Mouse (Mus musculus) layer of hippocampus, adult 11-12 months (tissue): ENCODE data around the gene Kalrn.

Experiments
- DNase-seq: peaks from one replicate; pipeline ENCODE4 v3.0.0; 2022; ENCODE audit warnings: low spot score

The Kalrn gene

DNA sequence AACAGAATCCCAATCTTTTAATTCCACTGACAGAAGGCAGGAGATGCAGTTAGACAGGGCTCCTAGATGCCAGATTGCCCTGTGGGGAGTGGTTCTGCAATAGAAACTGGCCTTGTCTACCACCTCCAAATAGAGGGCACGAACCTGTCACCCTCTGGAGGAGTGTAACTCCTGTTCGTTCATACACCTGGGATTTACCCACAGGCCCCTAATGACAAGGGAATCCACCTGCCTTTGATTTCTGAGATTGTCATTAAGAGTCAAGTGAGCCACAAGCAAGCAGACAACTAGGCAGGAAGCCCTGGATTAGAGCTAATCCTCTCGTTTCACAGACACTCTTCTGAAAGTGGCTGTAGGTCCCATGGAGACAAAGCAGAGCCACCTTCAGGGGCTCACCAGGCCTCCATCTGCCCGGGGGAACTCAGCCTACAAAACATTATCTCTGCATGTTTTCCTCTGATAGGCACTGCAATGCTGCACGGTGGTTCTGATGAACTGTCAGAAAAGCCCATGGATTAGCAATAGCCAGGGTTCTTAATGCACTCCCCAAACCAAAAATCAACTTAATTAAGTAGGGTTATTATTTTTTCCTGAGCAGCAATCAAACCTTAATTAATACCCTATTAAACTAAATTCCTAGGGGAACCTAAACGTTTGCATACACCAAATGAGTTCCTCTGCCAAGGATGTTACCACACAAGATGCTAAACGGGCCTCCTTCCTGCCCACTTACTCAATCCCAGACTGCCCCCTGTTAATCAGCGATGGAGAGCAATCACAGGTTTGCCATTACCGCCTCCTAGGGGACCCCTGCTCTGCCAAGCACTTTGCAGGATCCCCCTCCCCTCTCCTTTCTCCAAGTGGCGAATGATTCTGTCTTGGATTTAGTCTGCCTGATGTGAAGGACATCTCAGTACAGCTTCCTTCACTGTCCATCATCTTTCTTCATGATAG, 312.1 kb downstream of the Kalrn start:
- no peak for DNase-seq

DNA sequence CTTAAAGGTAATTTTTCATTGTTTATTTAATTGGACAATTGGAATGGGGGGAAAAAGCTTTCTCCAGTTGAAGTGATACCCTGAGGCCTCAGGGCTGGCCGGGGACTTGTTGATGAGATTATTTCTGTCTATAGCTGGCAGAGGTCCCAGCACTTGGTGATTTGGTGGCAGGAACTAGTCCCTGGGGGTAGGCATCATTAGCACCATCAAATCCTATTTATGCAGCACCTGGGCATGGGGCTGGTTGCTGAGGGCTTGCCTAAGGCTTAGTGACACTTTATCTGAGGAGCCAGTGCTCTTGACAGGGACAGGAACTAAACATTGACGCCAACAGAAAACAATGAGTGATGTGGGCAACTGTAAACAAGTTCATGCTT, 318.7 kb downstream of the Kalrn start:
- no peak for DNase-seq

DNA sequence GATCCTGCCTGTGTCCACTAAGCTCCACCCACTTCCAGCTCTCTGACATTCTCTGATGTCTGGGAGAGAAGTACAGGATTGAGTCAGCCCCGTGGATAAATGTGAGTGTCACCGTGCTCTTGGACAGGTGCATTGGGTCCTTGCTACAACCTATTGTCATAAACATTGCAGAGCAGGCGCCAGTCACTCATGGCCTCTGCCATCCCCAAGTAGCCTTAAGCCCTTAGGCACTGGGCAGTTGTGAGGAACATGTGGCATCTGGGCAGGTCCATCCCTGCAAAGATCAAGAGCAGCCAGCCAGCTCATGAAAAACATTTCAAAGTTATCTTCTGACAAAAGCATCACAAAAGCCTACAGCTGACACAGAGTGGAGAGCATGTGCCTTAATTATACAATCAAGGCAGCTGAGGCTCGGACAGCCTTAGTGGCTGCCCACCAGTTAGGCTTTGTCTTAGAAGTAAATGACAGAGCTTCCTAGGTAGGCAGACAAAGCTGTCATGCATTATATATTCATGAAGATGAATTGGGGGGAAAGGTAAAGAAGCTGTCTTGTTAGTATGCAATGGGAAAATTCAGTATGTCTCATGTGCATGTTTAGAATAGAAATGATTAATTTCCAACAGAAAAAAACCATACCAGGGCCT, 319.2 kb downstream of the Kalrn start:
- DNase-seq: no peak

DNA sequence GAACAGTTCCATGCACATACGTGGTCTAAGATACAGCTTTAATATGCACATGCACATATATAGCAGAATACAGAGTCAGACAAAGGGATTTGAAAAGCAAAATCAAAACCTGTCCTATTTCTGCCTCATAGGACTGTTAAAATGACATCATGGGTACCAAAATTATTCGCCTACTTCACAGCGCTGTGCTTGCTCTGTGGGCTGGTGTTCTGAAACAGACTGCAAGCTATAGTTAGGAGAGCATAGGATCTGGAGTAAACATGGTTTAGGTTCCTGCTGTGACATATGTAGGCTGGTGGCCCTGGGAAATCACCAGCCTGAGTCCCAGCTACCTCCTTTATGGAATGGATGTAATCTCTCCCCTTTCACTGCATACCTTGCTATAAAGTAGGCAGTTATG, 320.7 kb downstream of the Kalrn start:
- no peak for DNase-seq

DNA sequence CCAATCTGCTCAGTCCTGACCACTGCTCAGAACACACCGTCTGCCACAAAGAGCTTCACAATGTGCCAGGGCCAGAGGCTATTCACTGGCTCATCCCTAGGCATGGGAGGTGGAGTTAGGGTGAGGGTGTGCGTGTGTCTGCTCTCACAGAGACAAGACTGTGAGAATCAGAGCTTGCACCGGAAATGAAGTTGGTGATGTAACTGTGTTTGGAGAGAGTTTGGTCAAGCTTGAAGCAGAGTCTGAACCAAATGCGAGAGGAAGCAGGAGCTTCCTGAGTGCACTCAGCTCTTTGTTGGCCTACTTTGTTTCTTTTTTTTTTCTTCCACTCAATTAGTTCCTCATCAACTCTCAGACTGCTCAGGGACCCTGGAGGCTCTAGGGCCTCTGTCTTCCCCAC, 325.1 kb downstream of the Kalrn start:
- no peak for DNase-seq

DNA sequence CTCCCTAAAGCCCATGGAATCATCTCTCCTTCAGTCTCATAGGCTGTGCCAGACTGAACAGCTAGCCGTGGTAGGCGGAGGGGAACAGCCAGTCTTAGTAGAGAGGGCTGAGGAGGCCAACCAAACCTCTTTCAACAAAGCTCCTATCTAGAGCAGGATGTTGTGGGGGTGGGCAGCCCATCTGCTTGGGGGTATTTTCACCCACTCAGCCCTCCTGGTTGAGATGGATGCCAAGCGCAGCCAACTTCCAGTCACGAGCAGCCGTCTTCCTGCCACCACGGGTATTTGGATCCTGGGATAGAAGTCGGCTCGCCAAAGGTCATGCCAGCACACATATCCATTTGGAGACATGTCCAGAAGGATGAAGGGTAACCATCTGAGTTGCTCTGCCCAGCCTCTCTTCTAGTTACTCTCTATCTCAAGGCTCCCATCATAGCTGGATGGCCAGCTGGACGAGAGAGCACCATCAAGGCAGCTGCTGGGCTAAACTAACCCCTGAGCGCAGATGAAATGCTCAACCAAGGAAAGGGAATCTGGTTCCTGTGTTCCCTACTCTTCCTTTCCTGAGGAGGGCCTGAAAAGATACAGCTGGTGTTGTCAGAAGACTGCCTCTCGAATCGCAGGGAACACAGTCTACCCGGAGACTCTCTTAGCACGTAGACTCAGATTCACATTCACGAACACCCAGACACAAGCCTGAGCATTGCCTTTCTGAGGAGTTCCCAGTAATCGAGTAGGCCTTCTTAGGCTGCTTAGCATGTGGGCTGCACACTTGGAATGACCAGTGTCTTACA, 331.2 kb downstream of the Kalrn start:
- peak; percentile 90 for DNase-seq

DNA sequence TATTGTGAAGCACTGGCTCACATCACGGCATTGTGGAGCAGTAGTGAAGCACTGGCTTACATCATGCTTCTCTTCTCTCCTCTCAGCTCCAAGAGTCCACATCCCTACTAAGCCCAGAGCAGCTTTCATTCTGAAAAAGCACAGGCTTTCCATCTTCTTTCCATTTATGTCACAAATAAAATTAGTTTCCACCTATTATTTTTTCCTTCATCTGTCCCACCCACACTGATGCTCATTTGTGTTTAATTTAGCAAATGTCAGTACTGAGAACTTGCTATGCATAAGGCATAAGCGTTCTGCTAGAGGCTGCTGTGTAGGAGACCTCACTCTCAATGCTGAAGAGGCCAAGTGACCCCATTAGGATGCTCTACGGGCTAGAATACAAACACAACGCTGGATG, 333.7 kb downstream of the Kalrn start:
- DNase-seq: no peak

DNA sequence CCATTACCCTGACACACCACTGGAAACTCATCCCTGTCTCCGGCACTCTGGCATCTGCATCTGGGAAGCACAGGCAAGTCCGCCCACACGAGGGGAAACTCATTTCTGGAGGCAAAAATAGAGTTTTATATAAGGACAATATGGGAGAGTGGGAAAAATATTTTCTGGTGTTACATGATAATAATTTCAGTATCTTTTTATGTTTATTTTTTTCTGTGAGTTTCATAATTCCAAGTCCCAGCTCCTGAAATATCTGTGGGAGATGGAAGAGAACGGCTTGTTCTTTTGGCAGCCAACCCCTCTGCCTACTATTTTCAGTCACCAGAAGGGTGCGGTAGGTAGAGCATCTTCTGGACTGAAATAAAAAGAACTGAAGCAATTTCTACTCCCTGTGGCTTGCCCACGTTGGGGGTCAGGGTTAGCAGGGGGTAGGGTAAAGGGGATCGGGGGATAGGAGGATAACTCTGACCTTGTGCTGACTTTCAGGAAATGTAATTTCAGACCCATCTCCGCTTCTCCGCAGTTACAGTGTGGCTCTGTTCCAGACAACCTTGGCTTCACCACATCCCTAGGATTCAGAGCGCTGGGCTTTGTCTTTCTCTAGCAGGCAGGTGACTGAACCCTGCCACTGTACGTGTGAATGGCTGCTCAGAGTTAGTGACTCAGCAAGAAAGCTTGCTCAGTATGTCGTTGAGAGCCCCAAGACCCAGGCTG, 336.3 kb downstream of the Kalrn start:
- peak; percentile 85 for DNase-seq

DNA sequence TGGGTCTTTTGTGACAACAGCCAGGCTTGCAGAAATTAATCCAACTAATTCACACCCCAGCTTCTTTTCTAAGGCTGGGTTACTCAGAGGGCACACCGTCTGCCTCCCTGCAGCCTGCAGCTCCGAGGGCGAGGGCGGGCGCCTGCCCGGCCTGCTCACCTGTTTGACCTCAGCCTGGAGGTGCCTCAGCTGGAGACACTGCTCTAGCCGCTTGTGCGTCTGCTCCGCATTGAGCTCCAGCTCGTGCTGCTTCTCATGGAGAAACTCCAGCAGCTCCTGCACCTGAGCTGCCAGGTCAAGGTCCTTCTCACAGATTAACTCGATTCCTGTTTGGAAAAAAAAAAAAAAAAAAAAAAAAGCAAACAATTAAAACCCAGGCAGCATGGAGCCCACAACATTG, 338.2 kb downstream of the Kalrn start:
- no peak for DNase-seq

DNA sequence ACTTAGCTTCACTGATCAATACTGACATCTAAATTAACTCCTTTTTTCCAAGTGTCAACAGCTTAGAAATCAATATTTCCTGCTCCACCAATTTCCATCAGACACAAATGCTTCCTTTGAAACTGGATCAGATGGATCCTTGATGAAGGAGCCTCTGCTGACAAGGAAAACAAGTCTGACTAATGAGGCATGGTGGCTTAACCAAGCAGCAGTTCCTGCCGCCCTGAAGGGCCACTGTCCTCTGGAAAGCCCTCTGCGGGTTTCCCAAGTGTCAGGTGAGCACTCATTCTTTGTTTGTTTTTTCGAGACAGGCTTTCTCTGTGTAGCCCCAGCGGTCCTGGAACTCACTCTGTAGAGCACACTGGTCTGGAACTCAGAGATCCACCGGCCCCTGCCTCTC, 341.4 kb downstream of the Kalrn start:
- no peak for DNase-seq

DNA sequence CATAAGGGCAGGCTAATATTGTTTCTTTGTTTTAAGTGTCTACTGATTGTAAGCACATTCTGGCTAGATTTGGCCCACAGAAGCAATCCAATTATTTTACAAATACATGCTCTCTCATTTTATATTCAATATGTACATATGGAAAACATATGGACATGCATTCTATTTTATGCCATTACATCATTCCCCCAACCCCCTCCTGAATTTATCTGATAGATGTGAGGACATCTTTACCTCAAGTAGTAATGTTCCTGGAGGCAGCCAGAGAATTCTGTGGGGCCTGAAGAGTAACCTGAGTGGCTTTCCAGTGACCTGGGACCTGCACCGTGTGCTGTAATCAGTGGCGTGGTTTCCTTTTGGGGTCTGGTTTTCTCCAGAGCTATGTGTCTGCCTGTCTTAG, 342.2 kb downstream of the Kalrn start:
- no peak for DNase-seq

DNA sequence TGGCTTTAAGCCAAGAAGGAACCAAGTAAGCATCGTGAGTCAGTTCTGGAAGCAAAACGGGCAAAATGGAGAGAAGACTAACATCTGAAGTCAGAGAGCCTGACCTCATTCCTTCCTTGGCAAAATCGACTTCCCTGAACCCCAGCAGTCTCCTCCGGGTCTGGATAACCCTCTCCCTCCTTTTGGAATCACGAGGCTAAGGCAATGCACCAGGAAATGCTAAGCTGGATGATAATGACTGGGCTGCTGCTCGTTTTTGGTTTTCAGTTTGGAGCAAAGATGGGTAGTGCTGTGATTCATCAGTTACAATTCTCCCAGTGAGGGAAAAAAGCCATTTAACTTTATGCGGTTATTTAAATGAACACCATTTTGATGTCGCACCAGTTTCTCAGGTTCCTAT, 344.0 kb downstream of the Kalrn start:
- no peak for DNase-seq

DNA sequence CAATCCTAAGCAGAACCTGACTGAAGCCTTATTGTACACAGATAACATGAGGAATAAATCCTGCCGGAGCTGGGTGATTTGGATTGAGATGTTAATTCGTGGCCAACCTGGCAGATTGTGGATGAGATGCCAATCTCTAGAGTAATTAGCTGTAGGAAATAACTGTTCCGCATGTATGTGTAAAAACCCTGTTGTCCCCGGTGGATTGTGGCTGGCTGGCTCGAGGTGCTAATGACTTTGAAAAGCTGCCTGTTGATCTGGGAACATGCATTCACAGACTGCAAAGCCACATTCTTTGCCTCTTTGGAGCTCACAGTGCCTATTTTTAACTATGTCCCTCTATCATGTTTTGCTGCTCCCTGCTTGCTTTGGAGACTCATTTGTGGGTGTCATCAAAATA, 344.7 kb downstream of the Kalrn start:
- peak; percentile 68 for DNase-seq

DNA sequence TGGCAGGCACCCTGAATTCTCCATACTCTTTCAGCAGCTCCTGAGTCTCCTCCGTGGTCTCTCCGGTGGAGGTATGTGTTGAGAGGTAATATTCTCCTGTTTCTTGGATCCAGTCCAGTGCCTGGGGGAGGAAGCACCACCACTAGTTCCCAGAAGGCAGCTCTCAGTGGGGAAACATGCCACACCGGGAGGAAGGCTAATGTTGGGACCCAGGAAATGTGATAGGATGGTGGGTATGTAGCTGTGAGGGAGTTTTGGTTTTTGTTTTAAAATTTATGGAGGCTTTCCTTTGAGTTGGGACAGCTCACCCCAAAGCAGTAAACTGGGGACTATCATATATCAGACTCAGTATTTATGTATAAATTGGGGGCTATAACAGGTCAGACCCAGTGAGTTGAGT, 361.2 kb downstream of the Kalrn start:
- no peak for DNase-seq

DNA sequence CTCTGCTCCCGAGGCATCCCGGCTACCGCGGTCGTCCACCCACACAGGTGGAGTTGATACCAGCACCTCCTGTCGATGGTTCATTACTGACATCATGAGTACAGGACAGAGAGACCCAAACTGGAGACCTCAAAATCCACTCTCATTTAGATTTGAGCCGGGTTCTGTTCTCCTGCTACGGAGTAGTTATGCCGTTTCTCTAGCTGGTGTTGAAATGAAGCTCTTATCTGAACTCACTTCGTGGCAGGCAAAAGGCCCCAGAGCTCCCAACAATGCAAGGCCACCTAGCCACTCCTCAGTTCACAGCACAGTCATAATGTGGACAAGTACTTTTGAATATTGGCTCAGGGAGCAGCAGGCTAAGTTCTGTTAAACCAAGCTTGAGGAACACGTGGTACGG, 362.1 kb downstream of the Kalrn start:
- no peak for DNase-seq

DNA sequence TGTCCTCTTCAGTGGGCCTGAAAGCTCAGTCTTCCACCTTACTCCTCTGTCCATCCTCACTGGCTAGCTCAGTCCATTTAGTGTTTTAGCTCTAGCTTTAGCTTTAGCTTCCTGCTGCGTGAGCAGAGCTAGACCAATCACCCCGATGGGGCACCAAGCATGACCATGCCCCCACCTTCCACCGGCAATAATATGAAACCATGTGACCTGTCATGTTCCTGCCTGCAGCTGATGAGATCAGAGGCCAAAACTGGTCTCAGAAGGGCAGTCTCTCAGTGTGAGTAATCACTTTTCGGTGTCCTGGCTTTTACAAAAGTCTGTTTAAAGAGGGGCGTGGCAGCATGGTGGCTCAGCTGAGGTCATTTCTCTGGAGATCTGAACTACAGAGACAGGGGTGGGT, 364.6 kb downstream of the Kalrn start:
- DNase-seq: no peak

DNA sequence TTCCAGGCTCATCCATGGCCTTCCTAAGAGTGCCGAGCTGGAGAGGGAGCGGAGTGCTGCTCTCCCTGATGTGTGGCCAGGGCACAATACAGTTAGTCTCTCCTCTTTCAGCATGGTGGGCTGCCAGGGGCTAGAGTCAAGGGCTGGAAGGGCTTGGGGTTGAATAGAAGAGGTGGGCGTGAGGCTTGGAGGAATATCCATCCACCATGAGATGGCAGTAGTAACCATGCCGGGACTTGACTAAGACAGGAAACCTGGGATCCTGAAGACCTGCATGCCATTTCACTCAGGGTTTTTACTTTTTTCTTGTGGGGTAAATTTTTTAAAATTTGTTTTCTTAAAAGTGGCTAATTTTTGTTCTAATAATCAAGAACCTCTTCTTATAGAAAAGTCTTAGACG, 365.4 kb downstream of the Kalrn start:
- no peak for DNase-seq

DNA sequence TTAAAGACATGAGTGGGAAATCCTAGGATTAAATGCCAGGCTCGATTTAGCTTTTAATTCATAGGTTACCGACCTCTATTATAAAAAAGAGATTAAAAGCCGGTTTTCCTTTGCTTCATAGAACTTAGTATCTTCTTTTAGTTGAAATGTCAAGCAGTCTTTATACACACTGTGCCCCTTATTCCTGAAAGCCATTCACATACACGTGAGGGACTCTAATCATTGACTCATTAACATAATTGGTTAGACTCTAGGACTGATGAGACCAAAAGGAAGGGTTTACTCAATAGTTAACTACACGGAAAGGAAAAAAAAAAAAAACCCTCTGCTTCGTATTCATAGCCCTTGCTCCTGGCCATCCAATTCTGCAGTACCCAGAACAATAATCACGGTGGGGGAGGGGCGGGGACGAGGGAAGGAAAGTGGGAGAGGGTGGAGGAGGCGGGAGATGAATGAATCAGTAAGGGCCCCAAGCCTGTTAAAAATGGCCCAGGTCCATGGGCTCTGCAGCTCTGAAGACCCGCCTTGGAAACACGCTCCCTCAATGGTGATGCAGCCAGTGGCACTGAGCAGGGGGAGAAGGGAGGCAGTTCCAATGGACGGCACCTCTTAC, 368.7 kb downstream of the Kalrn start:
- DNase-seq: no peak

DNA sequence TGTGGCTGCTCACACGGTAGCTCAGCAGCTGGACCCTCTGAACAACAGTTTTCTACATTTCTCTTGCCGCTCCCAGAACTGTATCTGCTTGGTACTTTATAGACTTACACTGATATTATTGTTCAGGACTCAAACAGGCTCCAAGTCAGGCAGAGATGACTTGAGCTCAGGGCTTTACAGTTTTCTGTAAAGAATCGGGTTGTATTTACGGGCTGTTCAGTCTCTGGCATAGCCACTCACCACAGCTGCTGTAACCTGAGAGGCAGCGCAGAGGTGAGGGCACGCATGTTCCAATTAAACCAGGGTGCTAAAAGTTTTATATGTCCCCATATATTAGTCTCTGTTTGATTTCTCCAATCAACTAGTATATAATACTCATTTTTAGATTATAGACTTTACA, 373.8 kb downstream of the Kalrn start:
- no peak for DNase-seq

DNA sequence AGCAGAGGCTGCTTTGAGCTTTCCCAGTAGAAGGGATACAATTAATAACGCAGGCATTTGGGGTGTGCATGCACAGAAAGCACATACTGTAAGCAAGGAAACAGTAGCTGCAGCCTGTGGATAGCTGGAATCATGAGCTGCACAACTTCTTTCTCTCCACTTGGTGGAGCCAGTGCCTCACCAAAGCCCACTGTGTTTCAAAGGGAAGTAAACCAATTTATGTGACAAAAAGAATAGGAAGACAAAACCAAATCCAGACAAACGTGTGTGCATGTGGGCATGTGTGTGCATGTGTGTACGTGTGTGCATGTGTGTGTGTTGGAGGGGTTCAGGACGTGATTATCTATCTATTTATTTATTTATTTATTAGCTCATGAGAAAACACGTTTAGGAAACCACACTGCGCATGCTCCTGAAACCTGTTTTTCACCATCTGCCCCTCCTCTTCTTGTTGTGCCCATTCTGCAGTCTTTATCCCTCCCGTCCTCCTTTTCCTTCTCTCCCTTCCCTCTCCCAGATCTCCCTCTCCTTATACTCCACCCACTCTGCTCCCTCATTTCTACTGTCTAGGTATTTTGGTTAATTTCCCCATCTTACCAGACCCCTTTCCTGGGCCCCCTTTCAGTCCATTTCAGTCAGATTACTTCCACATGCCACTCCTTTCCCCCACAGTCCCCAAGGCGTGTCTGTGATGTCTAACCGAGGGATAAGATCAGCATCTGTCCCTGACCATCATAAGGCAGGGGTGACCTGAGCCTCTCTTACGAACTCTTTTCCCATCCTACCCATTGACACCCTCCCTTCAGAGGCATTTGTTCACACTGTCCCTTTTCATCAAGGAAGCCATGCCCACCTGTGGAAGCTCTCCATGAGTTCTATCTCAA, 380.1 kb downstream of the Kalrn start:
- DNase-seq: peak; percentile 61

DNA sequence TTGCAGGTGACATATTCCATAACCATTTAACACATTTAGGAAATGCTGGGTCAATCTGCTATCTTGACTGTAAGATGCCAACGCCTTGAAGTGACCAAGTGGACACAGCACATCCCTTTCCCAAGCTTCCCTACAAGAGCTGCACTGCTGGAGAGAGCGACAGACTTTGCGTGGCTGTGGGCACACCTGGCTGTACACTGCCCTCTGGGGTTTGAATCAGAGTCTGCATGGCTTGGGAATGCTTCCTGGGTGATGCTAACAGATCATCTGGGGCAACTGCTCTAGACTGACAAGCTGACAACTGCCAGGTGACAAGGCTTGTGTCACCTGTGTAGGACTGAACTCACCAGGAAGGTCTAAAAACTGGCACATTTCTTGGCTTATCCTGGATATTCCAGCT, 388.6 kb downstream of the Kalrn start:
- no peak for DNase-seq
